Mouse (Mus musculus): ENCODE results near the gene Xirp1.

DNA sequence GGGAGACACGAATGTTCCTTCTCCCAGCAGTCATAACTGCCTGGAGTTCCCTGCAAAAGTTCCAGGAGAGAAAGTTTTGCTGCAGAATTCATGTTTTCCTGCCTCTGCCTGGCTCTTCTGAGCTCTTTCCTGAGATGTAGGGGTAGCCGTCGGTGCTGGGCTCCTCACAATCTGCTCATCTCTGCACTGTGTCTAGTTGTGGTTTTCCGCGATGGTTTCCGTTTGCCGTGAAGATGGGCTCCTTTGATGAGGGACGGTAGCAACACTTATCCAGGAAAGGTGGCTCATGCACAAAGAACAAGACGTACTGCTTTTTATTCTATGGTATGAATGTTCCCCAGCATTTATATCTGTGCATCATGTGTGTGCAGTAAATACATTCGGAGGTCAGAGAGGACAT is 7.0 kb upstream of the Xirp1 start:
- TF ChIP-seq POLR2A (IDR thresholded peaks at IDR 0.05; ENCODE audit: insufficient read depth, low read depth, low read length) (no peak), CTCF (IDR thresholded peaks at IDR 0.05) (no peak)

All from heart, adult 2 months (tissue).